Mouse (Mus musculus) neutrophil, adult 5-6 weeks (primary cell): ENCODE data around the gene Mettl27. TPM values are rescaled to one million over a fixed set of nuclear protein-coding genes. Genes with fewer than 3 reads are reported as not detected.
"Not testable (repeated sequence)": the region's sequence is repeated elsewhere in the genome, so short reads cannot be mapped to it uniquely, and the experiment has no call there.

ENCODE experiments used
- ATAC-seq: fragments of 151-379, 151-347 bp; 2 replicates; pipeline ENCODE4 v1.8.0; 2017; ENCODE audit warnings: mild to moderate bottlenecking, moderate TSS enrichment; ENCODE audit not compliant: insufficient number of reproducible peaks, poor library complexity, low FRiP score, severe bottlenecking; ENCODE audit errors: extremely low read depth
- total RNA-seq: library from RNA; stranded (forward); fragments of 200-1000 nt; gene quantifications from 2 replicates; pipeline ENCODE4 v1.2.3, GENCODE M21; 2017

Mettl27 gene
- total RNA-seq, 1 experiment from 2014 or later = 2.2 TPM

- no peak for ATAC-seq
These were observed 13.9 kb upstream of the Mettl27 start for GRCm38 (mm10) chr5:134918071-134918832.

GRCm38 (mm10) chr5:134919097-134919496 is 13.1 kb upstream of the Mettl27 start:
- ATAC-seq = no peak

- no peak for ATAC-seq
These were observed 12.0 kb upstream of the Mettl27 start for GRCm38 (mm10) chr5:134920106-134920687.

- ATAC-seq = no peak
These were observed 11.1 kb upstream of the Mettl27 start for GRCm38 (mm10) chr5:134921106-134921505.

- no peak for ATAC-seq
These were observed 9.0 kb upstream of the Mettl27 start for GRCm38 (mm10) chr5:134923141-134923540.

- no peak for ATAC-seq
These were observed 5.4 kb upstream of the Mettl27 start for GRCm38 (mm10) chr5:134926726-134927125.

GRCm38 (mm10) chr5:134929988-134930387 is 2.2 kb upstream of the Mettl27 start:
- ATAC-seq = no peak

- ATAC-seq = peak; percentile 30; the same call in 1 of the 2 replicates
These were observed 722 bp downstream of the Mettl27 start for GRCm38 (mm10) chr5:134932903-134933276.

- 0 out of 2 replicates have a peak, but pooled peaks have one; percentile 27 for ATAC-seq
These were observed 1.1 kb downstream of the Mettl27 start for GRCm38 (mm10) chr5:134933281-134933680.

GRCm38 (mm10) chr5:134933686-134934085 is 1.5 kb downstream of the Mettl27 start:
- ATAC-seq = not testable (repeated sequence)

GRCm38 (mm10) chr5:134934666-134935065 is 2.5 kb downstream of the Mettl27 start:
- no peak for ATAC-seq

GRCm38 (mm10) chr5:134936051-134936450 is 3.9 kb downstream of the Mettl27 start:
- ATAC-seq = no peak

GRCm38 (mm10) chr5:134936626-134937185 is 4.5 kb downstream of the Mettl27 start:
- no peak for ATAC-seq

- no peak for ATAC-seq
These were observed 6.9 kb downstream of the Mettl27 start for GRCm38 (mm10) chr5:134939069-134939468.

GRCm38 (mm10) chr5:134939554-134939953 is 7.4 kb downstream of the Mettl27 start:
- not testable (repeated sequence) for ATAC-seq

GRCm38 (mm10) chr5:134941472-134942209 is 9.5 kb downstream of the Mettl27 start:
- ATAC-seq = no peak

- ATAC-seq = no peak
These were observed 10.6 kb downstream of the Mettl27 start for GRCm38 (mm10) chr5:134942740-134943139.

GRCm38 (mm10) chr5:134944179-134944578 is 12.0 kb downstream of the Mettl27 start:
- no peak for ATAC-seq

GRCm38 (mm10) chr5:134945266-134945959 is 13.2 kb downstream of the Mettl27 start:
- no peak for ATAC-seq
